Mouse (Mus musculus) cerebellum, postnatal 10 days (tissue): ENCODE results near the gene Olfr291.

Experiments used
- DNase-seq, 2 experiments: peaks; one replicate each; pipeline ENCODE4 v3.0.0; 2021; ENCODE audit warnings: mixed read lengths in 2 of 2

Gene Olfr291

DNA sequence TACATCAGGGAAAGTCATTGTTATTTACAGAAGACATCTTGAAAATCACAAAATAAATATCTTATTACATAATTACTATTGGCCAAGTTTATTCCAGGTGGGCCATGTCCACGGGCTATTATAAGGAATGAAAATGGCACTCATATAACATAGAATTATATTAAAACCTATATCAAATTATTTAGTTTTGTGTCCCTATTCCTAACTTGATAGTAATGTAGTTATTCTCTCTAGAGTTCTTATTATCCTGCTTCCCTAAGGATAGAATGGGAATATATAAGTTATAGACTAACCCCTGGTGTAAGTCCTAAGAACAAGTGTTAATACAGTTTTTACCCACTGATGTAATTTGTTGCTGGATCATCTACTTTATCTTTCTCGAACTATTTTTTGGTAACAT lies at the start of gene Olfr291:
Gene Olfr291, plus strand, starts transcription at position 301 of the 400 bp plus-strand sequence.
- no peak for DNase-seq

DNA sequence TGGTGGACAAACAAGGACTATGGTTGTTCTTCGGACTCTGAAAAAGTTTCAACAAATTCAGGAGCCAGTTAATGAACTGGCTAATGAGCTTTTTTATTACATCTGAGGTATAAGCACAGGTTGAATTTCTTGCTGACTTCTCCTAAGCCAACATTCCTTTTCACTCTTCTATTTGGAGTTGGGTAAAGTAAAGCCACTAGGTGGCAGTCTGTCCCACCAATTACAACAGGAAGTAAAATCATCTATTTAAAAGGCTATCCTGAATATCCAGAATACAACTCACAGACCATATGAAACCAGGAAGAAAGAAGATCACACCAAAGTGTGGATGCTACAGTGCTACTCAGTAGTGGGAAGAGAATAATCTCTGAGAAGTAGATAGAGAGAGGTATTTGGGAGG lies 48.1 kb upstream of the Olfr291 start:
- peak; percentile 36 to 48 for DNase-seq

DNA sequence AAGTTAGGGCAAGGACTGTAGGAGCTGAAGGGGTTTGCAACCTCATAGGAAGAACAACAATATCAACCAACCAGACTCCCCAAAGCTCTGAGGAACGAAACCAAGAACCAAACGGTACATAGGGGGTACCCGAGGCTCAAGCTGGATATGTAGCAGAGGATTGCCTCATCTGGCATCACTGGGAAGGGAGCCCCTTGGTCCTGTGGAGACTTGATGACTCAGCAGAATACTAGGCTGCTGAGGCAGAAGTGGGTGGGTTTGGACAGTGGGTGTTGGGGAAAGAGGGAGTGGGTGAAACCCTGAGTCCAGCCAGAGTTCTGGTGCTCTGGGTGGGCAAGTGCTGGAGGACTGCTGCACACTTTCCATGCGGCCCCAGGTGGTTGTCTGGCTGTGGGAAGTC lies 47.2 kb upstream of the Olfr291 start:
- DNase-seq, result no peak

DNA sequence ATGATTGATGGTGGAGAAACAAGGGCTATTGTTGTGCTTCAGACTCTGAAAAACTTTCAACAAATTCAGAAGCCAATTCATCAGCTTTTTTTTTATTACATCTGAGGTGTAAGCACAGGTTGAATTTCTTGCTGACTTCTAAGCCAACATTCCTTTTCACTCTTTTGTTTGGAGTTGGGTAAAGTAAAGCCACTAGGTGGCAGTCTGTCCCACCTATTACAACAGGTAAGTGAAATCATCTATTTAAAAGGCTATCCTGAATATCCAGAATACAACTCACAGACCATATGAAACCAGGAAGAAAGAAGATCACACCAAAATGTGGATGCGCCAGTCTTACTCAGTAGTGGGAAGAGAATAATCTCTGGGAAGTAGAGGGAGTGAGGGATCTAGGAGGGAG lies 31.2 kb downstream of the Olfr291 start:
- peak; percentile 2 to 6 for DNase-seq
